Mouse (Mus musculus) liver, postnatal 0 days (tissue): ENCODE results near the gene Sco1. TPM values are rescaled to one million over a fixed set of nuclear protein-coding genes. Genes with fewer than 3 reads are reported as not detected.
A peak's percentile ranks its signal among the peaks of the same experiment; 100 is the strongest.

ENCODE experiments used
- ATAC-seq: fragments of 200-750 bp; cut with Nextera tagmentation; 2 replicates; pipeline ENCODE4 v1.8.0; 2017; ENCODE audit warnings: mild to moderate bottlenecking, moderate library complexity
- DNase-seq: peaks from one replicate; pipeline ENCODE4 v3.0.0-alpha.2; 2016
- H3K27ac ChIP-seq: fragments of 300-500 bp; sonication (generic); 2 replicates; pipeline ENCODE4 v1.5.1; 2014; ENCODE audit warnings: antibody characterized with exemption, moderate library complexity, mild to moderate bottlenecking, low read depth
- H3K27me3 ChIP-seq: fragments of 300-500 bp; sonication (generic); 2 replicates; pipeline ENCODE4 v1.6.1; 2014; ENCODE audit warnings: low read length, control low read depth, mixed read lengths; ENCODE audit not compliant: insufficient read depth
- H3K36me3 ChIP-seq: fragments of 300-500 bp; sonication (generic); replicated peaks from 2 replicates; pipeline ENCODE4 v1.6.1; 2014; ENCODE audit warnings: mild to moderate bottlenecking, control low read depth, low read length, moderate library complexity, mixed read lengths; ENCODE audit not compliant: insufficient read depth
- H3K4me1 ChIP-seq: fragments of 300-500 bp; sonication (generic); 2 replicates; pipeline ENCODE4 v1.6.1; 2014; ENCODE audit warnings: antibody characterized with exemption, mild to moderate bottlenecking, control low read depth; ENCODE audit not compliant: insufficient read depth
- H3K4me2 ChIP-seq: fragments of 300-500 bp; sonication (generic); 2 replicates; pipeline ENCODE4 v1.6.1; 2014; ENCODE audit warnings: low read depth, mild to moderate bottlenecking, low read length, moderate library complexity, mixed read lengths
- H3K4me3 ChIP-seq: fragments of 300-500 bp; sonication (generic); 2 replicates; pipeline ENCODE4 v1.5.1; 2014; ENCODE audit warnings: low read depth, low read length
- H3K9ac ChIP-seq: fragments of 300-500 bp; sonication (generic); replicated peaks from 2 replicates; pipeline ENCODE4 v1.6.1; 2014; ENCODE audit warnings: mild to moderate bottlenecking, moderate library complexity
- H3K9me3 ChIP-seq: fragments of 300-500 bp; sonication (generic); 2 replicates; pipeline ENCODE4 v1.6.1; 2016; ENCODE audit warnings: mild to moderate bottlenecking, control low read depth, low read length, mixed read lengths
- CTCF ChIP-seq: sonication (generic); IDR thresholded peaks from 2 replicates; pipeline ENCODE4 v1.5.1; 2016; ENCODE audit warnings: antibody characterized with exemption, low read depth
- EP300 ChIP-seq: IDR thresholded peaks from 2 replicates; pipeline ENCODE4 v1.6.1; 2016; ENCODE audit warnings: antibody characterized with exemption, low read depth, mild to moderate bottlenecking
- WGBS: fragments of 180-500 bp; shearing (Covaris S2); extraction: QIAGEN DNeasy Blood & Tissue Kit; methylation state at CpG from one replicate; pipeline ENCODE4 v1.1.7; 2014; ENCODE audit not compliant: insufficient replicate concordance; 5-methylcytosine and 5-hydroxymethylcytosine counted together
- polyA plus RNA-seq: library from polyadenylated mRNA; unstranded; fragments of >200 nt; fragmentation: Nextera tagmentation; extraction: Ambion mirVana; gene quantifications from 2 replicates; pipeline ENCODE4 v1.2.1, GENCODE M21; 2015

The Sco1 gene
- polyA plus RNA-seq, 1 experiment from 2014 or later: 7.4 TPM

DNA sequence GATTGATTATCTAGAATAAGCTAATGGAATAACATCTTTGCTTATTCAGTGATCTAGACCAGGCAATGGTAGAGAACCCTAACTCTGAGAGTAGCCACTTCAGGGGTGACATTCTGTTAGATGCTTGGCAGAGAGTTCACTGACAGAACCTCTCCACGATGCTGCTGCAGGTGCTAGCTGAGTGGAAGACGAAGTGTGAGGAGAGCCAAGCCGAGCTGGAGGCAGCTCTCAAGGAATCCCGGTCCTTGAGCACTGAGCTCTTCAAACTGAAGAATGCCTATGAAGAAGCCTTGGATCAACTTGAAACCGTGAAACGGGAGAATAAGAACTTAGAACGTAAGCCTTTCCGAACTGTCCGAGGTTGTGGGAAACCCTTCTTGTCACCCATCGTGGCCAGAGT lies 45.2 kb downstream of the Sco1 start:
- Histone ChIP-seq H3K4me3 (no peak overlapping the region), H3K9ac (no peak overlapping the region), H3K4me2 (no peak overlapping the region), H3K9me3 (no peaks in the 10 kb centered on the region), H3K4me1 (no peaks in the 10 kb centered on the region), H3K27me3 (peaks cover 4% of the 10 kb centered on the region; the same call in 1 of the 2 replicates), H3K36me3 (no peaks in the 10 kb centered on the region), H3K27ac (no peak overlapping the region)
- ATAC-seq (no peak), DNase-seq (no peak)
- WGBS: 81% methylated on average over 10 of the region's 10 CpGs
- TF ChIP-seq EP300: no peak
- no peak for TF ChIP-seq CTCF

DNA sequence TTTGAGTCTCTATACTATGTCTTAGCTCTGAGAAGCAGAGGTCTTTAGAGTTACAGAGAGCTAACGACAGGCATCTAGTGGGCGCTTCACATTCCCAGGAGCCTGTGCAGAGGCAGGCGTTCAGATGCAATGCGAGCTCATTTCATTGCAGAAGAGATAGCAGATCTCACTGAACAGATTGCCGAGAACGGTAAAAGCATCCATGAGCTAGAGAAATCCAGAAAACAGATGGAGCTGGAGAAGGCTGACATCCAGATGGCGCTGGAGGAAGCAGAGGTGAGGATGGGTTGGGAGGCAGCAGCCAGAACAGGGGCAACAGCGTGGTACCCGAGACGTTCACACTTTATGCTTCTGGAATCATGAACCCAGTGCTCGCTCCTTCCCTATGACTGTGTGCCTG lies 46.0 kb downstream of the Sco1 start:
- Histone ChIP-seq H3K36me3 (no peaks in the 10 kb centered on the region), H3K9me3 (no peaks in the 10 kb centered on the region), H3K27ac (no peak overlapping the region), H3K9ac (no peak overlapping the region), H3K4me2 (no peak overlapping the region), H3K4me3 (no peak overlapping the region), H3K27me3 (peaks cover 4% of the 10 kb centered on the region; the same call in 1 of the 2 replicates), H3K4me1 (no peaks in the 10 kb centered on the region)
- no peak for TF ChIP-seq EP300
- TF ChIP-seq CTCF: no peak
- whole genome bisulfite sequencing: 74% methylated on average over 11 of the region's 11 CpGs
- no peak for DNase-seq
- no peak for ATAC-seq

DNA sequence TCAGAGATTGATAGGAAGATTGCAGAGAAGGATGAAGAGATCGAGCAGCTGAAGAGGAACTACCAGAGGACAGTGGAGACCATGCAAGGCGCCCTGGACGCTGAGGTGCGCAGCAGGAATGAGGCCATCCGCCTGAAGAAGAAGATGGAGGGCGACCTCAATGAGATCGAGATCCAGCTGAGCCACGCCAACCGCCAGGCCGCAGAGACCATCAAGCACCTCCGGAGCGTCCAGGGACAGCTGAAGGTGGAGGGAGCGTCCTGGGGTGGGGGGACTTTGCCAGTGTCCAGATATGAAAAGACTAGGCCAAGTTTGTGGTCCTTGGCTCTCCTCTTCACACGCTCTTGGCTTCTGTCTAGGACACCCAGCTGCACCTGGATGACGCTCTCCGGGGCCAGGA lies 46.8 kb downstream of the Sco1 start:
- H3K4me3 ChIP-seq: no peak overlapping the region
- no peaks in the 10 kb centered on the region for H3K9me3 ChIP-seq
- WGBS: 87% methylated on average over 16 of the region's 16 CpGs
- H3K27me3 ChIP-seq: no peaks in the 10 kb centered on the region
- ATAC-seq: no peak
- no peaks in the 10 kb centered on the region for H3K36me3 ChIP-seq
- no peaks in the 10 kb centered on the region for H3K4me1 ChIP-seq
- H3K9ac ChIP-seq: no peak overlapping the region
- no peak overlapping the region for H3K4me2 ChIP-seq
- H3K27ac ChIP-seq: no peak overlapping the region
- TF ChIP-seq CTCF (no peak), EP300 (no peak)
- DNase-seq: no peak

DNA sequence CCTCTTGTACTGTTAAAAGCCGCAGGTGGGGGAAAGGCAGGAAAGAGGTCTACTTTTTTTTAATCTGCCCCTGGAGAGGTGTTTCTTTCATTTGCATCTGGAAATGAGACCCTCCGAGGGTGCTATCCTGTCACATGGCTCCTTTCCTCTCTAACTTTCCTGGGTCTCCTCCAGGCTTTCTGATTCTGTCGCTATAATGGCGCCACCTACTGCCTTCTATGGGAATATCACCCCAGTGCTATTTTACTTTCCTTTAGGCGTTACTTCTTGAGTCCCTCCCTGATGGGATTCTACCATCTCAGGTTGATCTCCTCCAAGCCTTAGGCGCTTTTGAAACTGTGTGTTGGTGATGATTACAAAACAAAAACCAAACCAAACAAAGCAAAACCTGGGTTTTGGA lies 47.7 kb downstream of the Sco1 start:
- Histone ChIP-seq H3K27me3 (0 out of 2 replicates have a peak, but pooled peaks cover 2% of the 10 kb centered on the region), H3K27ac (no peak overlapping the region), H3K36me3 (no peaks in the 10 kb centered on the region), H3K4me2 (no peak overlapping the region), H3K4me3 (no peak overlapping the region), H3K4me1 (no peaks in the 10 kb centered on the region), H3K9ac (no peak overlapping the region), H3K9me3 (no peaks in the 10 kb centered on the region)
- ATAC-seq (no peak), DNase-seq (no peak)
- WGBS: 28% methylated on average over 6 of the region's 6 CpGs
- TF ChIP-seq CTCF (peak; percentile 60), EP300 (no peak)

DNA sequence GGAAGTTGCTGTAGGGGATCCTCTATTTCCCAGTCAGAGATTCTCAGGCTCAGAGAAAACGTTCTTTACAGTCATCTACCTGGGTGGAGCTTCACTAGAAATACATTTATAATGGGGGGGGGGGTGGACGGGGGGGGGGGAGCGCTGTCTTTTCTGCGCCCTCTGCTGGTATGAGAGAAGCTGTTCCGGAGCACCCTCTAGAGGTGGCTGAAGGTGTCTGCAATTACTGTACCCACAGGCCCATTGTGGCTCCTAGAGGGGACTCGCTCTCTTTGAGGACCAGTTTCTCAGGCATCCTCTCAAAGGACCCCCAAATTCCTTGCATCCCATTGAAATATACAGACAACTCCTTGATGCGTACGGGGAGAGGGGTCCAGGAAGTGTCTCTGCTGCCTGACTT lies 49.2 kb downstream of the Sco1 start:
- Histone ChIP-seq H3K4me1 (no peaks in the 10 kb centered on the region), H3K27me3 (0 out of 2 replicates have a peak, but pooled peaks cover 2% of the 10 kb centered on the region), H3K4me3 (no peak overlapping the region), H3K27ac (no peak overlapping the region), H3K9me3 (no peaks in the 10 kb centered on the region), H3K4me2 (no peak overlapping the region), H3K9ac (no peak overlapping the region), H3K36me3 (no peaks in the 10 kb centered on the region)
- TF ChIP-seq EP300 (no peak), CTCF (peak; percentile 73)
- DNase-seq (peak; percentile 38), ATAC-seq (no peak)
- WGBS: 27% methylated on average over 8 of the region's 8 CpGs

DNA sequence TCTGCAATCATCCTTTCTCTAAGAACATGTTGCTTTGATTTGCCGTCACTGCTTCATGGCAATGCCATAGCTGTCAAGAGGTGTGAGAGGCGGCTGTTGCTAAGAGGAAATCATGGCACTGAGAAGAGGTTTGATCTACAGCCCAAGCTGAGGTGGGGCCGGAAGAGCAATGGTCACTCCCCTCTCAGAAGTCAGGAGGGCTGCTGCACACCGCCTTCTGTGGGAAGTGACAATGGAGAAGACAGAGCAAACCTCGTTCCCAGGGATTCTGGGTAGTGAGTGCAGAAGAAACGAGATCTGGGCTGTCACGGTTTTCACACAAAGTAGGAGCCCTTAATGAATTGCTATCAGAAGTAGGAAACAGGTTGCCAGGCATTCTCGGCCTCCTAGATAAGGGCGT lies 50.8 kb downstream of the Sco1 start:
- H3K9ac ChIP-seq: no peak overlapping the region
- H3K4me3 ChIP-seq: no peak overlapping the region
- H3K4me1 ChIP-seq: no peaks in the 10 kb centered on the region
- no peak overlapping the region for H3K4me2 ChIP-seq
- DNase-seq: no peak
- no peaks in the 10 kb centered on the region for H3K9me3 ChIP-seq
- H3K27ac ChIP-seq: no peak overlapping the region
- no peak for ATAC-seq
- H3K36me3 ChIP-seq: no peaks in the 10 kb centered on the region
- 65% methylated on average over 9 of the region's 9 CpGs for WGBS
- H3K27me3 ChIP-seq: 0 out of 2 replicates have a peak, but pooled peaks cover 2% of the 10 kb centered on the region
- TF ChIP-seq CTCF (no peak), EP300 (no peak)

DNA sequence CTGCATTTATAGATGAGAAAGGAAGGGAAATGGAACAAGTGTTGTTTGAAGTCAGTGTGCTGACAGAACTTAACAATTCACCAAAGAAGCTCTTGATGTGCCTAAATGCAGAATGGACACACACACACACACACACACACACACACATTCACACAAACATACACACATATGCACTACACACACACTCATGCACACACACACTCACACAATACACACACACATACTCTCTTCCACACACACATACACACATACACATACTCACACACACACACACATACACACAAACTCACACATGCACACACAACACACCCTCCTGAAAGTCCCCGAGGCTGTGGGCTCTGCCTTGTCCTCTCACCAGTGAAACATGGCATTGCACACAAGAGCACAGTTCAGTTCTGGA lies 51.8 kb downstream of the Sco1 start:
- Histone ChIP-seq H3K36me3 (no peaks in the 10 kb centered on the region), H3K9me3 (no peaks in the 10 kb centered on the region), H3K9ac (no peak overlapping the region), H3K27me3 (0 out of 2 replicates have a peak, but pooled peaks cover 2% of the 10 kb centered on the region), H3K4me3 (no peak overlapping the region), H3K4me2 (no peak overlapping the region), H3K27ac (no peak overlapping the region), H3K4me1 (no peaks in the 10 kb centered on the region)
- ATAC-seq (no peak), DNase-seq (no peak)
- 48% methylated on average over 1 of the region's 1 CpGs for WGBS
- TF ChIP-seq EP300 (no peak), CTCF (no peak)
